Mouse (Mus musculus): Measurements from ENCODE around the gene Lpin1. TPM values are rescaled to one million over a fixed set of nuclear protein-coding genes. Genes with fewer than 3 reads are reported as not detected.

The Lpin1 gene
- polyA plus RNA-seq, 1 experiment from 2014 or later = 12.6 TPM

DNA sequence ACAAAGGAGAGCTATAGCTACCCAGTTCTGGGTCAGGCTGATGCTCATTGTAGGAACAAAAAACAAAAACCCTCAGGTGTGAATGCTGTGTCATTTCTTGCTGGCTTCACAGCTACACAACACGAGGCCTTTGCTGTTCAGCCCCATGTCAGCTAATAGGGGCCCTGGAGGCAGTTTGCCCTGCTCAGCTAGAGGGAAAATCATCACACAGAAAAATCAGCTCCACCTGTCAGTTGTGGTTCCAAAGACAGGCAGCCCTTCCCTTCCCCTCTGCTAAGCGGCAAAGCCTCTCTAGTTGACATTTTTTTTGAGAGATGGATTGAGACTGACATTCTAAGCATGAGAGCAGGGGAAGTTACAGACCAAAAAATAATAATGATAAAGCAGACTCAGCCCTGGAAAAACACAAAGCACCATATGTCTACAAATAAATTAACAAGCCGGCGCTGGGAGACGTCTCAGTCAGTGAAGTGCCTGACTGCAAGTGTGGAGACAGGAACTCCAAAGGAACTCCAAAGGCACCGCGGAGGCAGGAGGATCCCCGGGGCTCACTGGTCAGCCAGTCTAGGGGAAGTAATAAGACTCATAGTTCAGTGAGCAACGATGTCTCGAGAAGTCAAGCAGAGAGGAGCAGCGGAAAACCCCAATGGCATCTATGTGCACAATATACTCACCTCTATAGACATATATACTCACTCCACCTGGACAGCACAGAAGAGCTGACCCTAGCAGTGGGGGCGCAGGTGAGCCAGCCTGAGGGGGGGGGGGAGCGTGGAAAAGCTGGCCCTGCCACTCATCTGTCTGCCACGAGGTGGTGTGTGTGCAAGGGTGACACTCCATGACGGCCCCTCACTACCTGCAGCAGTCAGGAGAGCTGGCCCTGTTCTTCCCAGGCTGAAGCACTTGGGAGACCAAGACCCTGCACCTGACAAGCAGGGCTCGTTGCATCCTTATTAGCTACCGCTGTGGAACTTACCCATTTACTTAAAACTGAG, 103.7 kb downstream of the Lpin1 start:
- no peaks in the 10 kb centered on the region for H3K36me3 ChIP-seq (ENCODE audit: control insufficient read depth, insufficient read depth)
- H3K4me2 ChIP-seq (ENCODE audit: low read depth, low read length) = no peak overlapping the region
- H3K27me3 ChIP-seq (ENCODE audit: control insufficient read depth, insufficient read depth, low read depth, low read length) = no peaks in the 10 kb centered on the region
- no peaks in the 10 kb centered on the region for H3K9me3 ChIP-seq (replicated peaks; ENCODE audit: control insufficient read depth, low read length)
- no peaks in the 10 kb centered on the region for H3K4me1 ChIP-seq (ENCODE audit: control insufficient read depth, low read depth, low read length)
- WGBS (ENCODE audit: insufficient replicate concordance) = 48% methylated on average over 17 of the region's 17 CpGs
- no peak for ATAC-seq (ENCODE audit: low read depth)
- no peak overlapping the region for H3K4me3 ChIP-seq (ENCODE audit: low read depth, low read length)
- H3K9ac ChIP-seq (ENCODE audit: low read depth, low read length) = no peak overlapping the region
- no peak overlapping the region for H3K27ac ChIP-seq (ENCODE audit: low read length)

- H3K27ac ChIP-seq (ENCODE audit: low read length) = no peak overlapping the region
- 74% methylated on average over 3 of the region's 3 CpGs for WGBS (ENCODE audit: insufficient replicate concordance)
- no peak overlapping the region for H3K4me2 ChIP-seq (ENCODE audit: low read depth, low read length)
- no peak overlapping the region for H3K4me3 ChIP-seq (ENCODE audit: low read depth, low read length)
- no peaks in the 10 kb centered on the region for H3K4me1 ChIP-seq (ENCODE audit: control insufficient read depth, low read depth, low read length)
- no peak overlapping the region for H3K9ac ChIP-seq (ENCODE audit: low read depth, low read length)
- ATAC-seq (ENCODE audit: low read depth) = no peak
- no peaks in the 10 kb centered on the region for H3K27me3 ChIP-seq (ENCODE audit: control insufficient read depth, insufficient read depth, low read depth, low read length)
- H3K9me3 ChIP-seq (replicated peaks; ENCODE audit: control insufficient read depth, low read length) = no peaks in the 10 kb centered on the region
- no peaks in the 10 kb centered on the region for H3K36me3 ChIP-seq (ENCODE audit: control insufficient read depth, insufficient read depth)
These were observed 106.5 kb downstream of the Lpin1 start for GRCm38 (mm10) chr12:16504244-16504643.

GRCm38 (mm10) chr12:16497960-16498359, 112.8 kb downstream of the Lpin1 start:
- Histone ChIP-seq H3K27me3 (ENCODE audit: control insufficient read depth, insufficient read depth, low read depth, low read length) (no peaks in the 10 kb centered on the region), H3K4me2 (ENCODE audit: low read depth, low read length) (no peak overlapping the region), H3K9ac (ENCODE audit: low read depth, low read length) (no peak overlapping the region), H3K36me3 (ENCODE audit: control insufficient read depth, insufficient read depth) (no peaks in the 10 kb centered on the region), H3K27ac (ENCODE audit: low read length) (no peak overlapping the region), H3K9me3 (replicated peaks; ENCODE audit: control insufficient read depth, low read length) (no peaks in the 10 kb centered on the region), H3K4me3 (ENCODE audit: low read depth, low read length) (no peak overlapping the region), H3K4me1 (ENCODE audit: control insufficient read depth, low read depth, low read length) (no peaks in the 10 kb centered on the region)
- 34% methylated on average over 4 of the region's 4 CpGs for WGBS (ENCODE audit: insufficient replicate concordance)
- no peak for ATAC-seq (ENCODE audit: low read depth)

GRCm38 (mm10) chr12:16492713-16493112, 118.1 kb downstream of the Lpin1 start:
- no peak overlapping the region for H3K27ac ChIP-seq (ENCODE audit: low read length)
- no peaks in the 10 kb centered on the region for H3K9me3 ChIP-seq (replicated peaks; ENCODE audit: control insufficient read depth, low read length)
- no peak for ATAC-seq (ENCODE audit: low read depth)
- no peaks in the 10 kb centered on the region for H3K27me3 ChIP-seq (ENCODE audit: control insufficient read depth, insufficient read depth, low read depth, low read length)
- H3K4me1 ChIP-seq (ENCODE audit: control insufficient read depth, low read depth, low read length) = no peaks in the 10 kb centered on the region
- H3K4me2 ChIP-seq (ENCODE audit: low read depth, low read length) = no peak overlapping the region
- H3K4me3 ChIP-seq (ENCODE audit: low read depth, low read length) = no peak overlapping the region
- WGBS (ENCODE audit: insufficient replicate concordance) = 51% methylated on average over 6 of the region's 6 CpGs
- no peak overlapping the region for H3K9ac ChIP-seq (ENCODE audit: low read depth, low read length)
- H3K36me3 ChIP-seq (ENCODE audit: control insufficient read depth, insufficient read depth) = no peaks in the 10 kb centered on the region

GRCm38 (mm10) chr12:16488899-16489298, 121.9 kb downstream of the Lpin1 start:
- Histone ChIP-seq H3K4me1 (ENCODE audit: control insufficient read depth, low read depth, low read length) (no peaks in the 10 kb centered on the region), H3K4me3 (ENCODE audit: low read depth, low read length) (no peak overlapping the region), H3K9ac (ENCODE audit: low read depth, low read length) (no peak overlapping the region), H3K9me3 (replicated peaks; ENCODE audit: control insufficient read depth, low read length) (no peaks in the 10 kb centered on the region), H3K4me2 (ENCODE audit: low read depth, low read length) (no peak overlapping the region), H3K36me3 (ENCODE audit: control insufficient read depth, insufficient read depth) (no peaks in the 10 kb centered on the region), H3K27ac (ENCODE audit: low read length) (no peak overlapping the region), H3K27me3 (ENCODE audit: control insufficient read depth, insufficient read depth, low read depth, low read length) (no peaks in the 10 kb centered on the region)
- no peak for ATAC-seq (ENCODE audit: low read depth)

DNA sequence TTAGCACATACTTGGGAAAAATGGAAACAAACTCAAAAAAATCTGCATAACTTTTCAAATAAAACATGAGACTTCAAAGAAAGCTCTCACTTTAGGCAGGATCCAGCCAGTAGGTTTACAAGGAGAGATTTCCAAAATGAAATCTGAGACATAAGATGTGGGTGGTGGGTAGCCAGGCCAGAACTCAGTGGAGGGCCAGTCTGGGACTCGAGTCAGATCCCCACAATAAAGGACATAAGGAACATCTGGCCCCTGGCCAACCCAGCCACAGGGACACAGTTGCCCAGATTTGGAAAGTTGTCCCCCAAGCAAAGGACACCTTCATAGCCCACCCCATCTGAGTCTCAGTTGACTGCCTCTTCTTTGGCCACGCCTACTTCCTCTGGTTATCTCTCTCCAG, 123.3 kb downstream of the Lpin1 start:
- Histone ChIP-seq H3K9ac (ENCODE audit: low read depth, low read length) (no peak overlapping the region), H3K27me3 (ENCODE audit: control insufficient read depth, insufficient read depth, low read depth, low read length) (no peaks in the 10 kb centered on the region), H3K36me3 (ENCODE audit: control insufficient read depth, insufficient read depth) (no peaks in the 10 kb centered on the region), H3K4me1 (ENCODE audit: control insufficient read depth, low read depth, low read length) (no peaks in the 10 kb centered on the region), H3K27ac (ENCODE audit: low read length) (no peak overlapping the region), H3K4me3 (ENCODE audit: low read depth, low read length) (no peak overlapping the region), H3K9me3 (replicated peaks; ENCODE audit: control insufficient read depth, low read length) (no peaks in the 10 kb centered on the region), H3K4me2 (ENCODE audit: low read depth, low read length) (no peak overlapping the region)
- no peak for ATAC-seq (ENCODE audit: low read depth)
- WGBS (ENCODE audit: insufficient replicate concordance) = 26% methylated on average over 2 of the region's 2 CpGs

Other genes with a start within 250 kb of the Lpin1 start
- not detected in 2 replicates for gene Ntsr2, start 42.4 kb upstream of the Lpin1 start, polyA plus RNA-seq (2015; fragmentation: Nextera tagmentation; extraction: Ambion mirVana)
- gene Greb1, start 189.9 kb upstream of the Lpin1 start, polyA plus RNA-seq (2015; fragmentation: Nextera tagmentation; extraction: Ambion mirVana) = 0.56 and 0.92 TPM in 2 replicates
- 12.3 and 13.8 TPM in 2 replicates for gene E2f6, start 200.0 kb upstream of the Lpin1 start, polyA plus RNA-seq (2015; fragmentation: Nextera tagmentation; extraction: Ambion mirVana)

Data from liver, embryonic 16.5 days (tissue).